In the genomic region with DNA sequence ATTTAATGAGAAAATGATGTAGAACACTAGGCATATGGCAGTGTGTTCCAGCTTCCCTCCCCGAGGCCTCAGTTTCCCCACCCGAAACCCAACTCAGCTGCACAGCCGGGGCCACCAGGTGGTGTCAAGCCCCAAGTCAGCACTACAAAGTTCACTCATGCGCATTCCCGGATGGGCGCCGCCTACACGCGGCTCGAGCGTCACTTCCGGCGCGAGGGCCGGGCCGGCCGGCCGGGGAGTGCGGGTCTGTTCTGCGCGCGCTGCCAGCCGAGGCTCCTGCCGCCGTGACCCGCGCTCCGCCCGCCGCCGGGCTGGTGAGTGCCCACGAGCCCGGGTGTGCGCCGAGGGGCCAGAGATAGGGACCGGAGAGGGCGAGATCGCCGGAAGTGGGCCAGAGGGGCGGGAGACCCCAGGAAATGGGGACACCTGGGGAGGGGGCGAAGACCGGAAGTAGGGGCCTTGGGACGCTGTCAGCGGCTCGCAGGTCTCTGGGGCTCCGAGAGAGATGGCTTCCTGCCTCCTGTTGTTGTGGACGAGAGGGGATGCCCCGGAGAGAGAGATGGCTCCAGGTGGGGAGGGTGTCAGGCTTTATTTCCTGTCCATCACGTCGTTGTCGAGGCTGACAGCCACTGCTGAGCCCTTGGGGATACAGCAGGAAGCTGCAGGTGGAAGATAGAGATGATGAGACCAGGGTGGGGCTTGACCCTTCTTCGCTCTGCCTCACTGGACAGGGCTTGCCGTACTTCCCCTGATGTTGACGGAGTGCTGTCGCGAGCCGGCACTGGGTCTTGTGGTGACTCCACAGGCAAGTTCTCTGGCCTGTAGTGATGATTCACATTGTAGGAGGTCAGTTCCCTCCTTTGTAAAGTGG, we compare ENCODE assay signal across 1 mouse cellular context.
TF ChIP-seq lines count a peak whose summit lies in the region.

Ttpal (plus strand) TSS at position 214 of the 871 bp plus-strand sequence.

TF ChIP-seq in MEL, 35 proteins besides CTCF, POLR2A, EP300 and RAD21 (continued from another document):
- TF ChIP-seq MYC (IDR thresholded peaks at IDR 0.05; ENCODE audit: low read depth, low read length): peak; percentile 75; the same call in 1 of the 2 replicates
- TF ChIP-seq GATA1 (IDR thresholded peaks at IDR 0.05; ENCODE audit: low read depth, low read length): no peak
- TF ChIP-seq MAX (IDR thresholded peaks at IDR 0.05; ENCODE audit: low read length): peak; percentile 68
- TF ChIP-seq E2F4 (IDR thresholded peaks at IDR 0.05; ENCODE audit: borderline replicate concordance, low read depth, low read length): no peak
- TF ChIP-seq ZNF384 (IDR thresholded peaks at IDR 0.05; ENCODE audit: low read depth, low read length): peak; percentile 66
- TF ChIP-seq USF1 (IDR thresholded peaks at IDR 0.05; ENCODE audit: low read depth, low read length): peak; percentile 34; the same call in 1 of the 2 replicates
- no peak for TF ChIP-seq MEF2A (IDR thresholded peaks at IDR 0.05; ENCODE audit: extremely low read depth, insufficient replicate concordance, low read depth, low read length, poor library complexity, severe bottlenecking)
- no peak for TF ChIP-seq ZKSCAN1 (IDR thresholded peaks at IDR 0.05; ENCODE audit: low read depth, low read length)
- TF ChIP-seq USF2 (IDR thresholded peaks at IDR 0.05; ENCODE audit: borderline replicate concordance in 1 of 2, insufficient read depth in 1 of 2, low read depth in 1 of 2, low read length in 2 of 2): no peak
- peak; percentile 76 for TF ChIP-seq ELF1 (IDR thresholded peaks at IDR 0.05; ENCODE audit: low read depth, low read length)
- no peak for TF ChIP-seq CHD1 (IDR thresholded peaks at IDR 0.05; ENCODE audit: low read depth, low read length)
- TF ChIP-seq POLR2AphosphoS2 (IDR thresholded peaks at IDR 0.05; ENCODE audit: low read length): peak; percentile 72; the same call in 1 of the 2 replicates
- no peak for TF ChIP-seq POLR2AphosphoS5 (IDR thresholded peaks at IDR 0.05; ENCODE audit: borderline replicate concordance, low read depth, low read length)
